Mouse (Mus musculus): ENCODE results near the gene Ntn3. TPM values are rescaled to one million over a fixed set of nuclear protein-coding genes. Genes with fewer than 3 reads are reported as not detected.

Ntn3 gene
- 1 to 10 TPM; 4.7 to 4.9 TPM for total RNA-seq (2021)
- long read RNA-seq, experiment 1, full-length matches to known transcripts = 7 of 8 reads
- long read RNA-seq, experiment 1, partial matches to known transcripts = 0 of 8 reads
- long read RNA-seq, experiment 1, other reads (novel, unspliced or antisense) = 1 of 8 reads
- long read RNA-seq, experiment 2, full-length matches to known transcripts = 6 of 7 reads
- long read RNA-seq, experiment 2, partial matches to known transcripts = 0 of 7 reads
- long read RNA-seq, experiment 2, other reads (novel, unspliced or antisense) = 1 of 7 reads

DNA sequence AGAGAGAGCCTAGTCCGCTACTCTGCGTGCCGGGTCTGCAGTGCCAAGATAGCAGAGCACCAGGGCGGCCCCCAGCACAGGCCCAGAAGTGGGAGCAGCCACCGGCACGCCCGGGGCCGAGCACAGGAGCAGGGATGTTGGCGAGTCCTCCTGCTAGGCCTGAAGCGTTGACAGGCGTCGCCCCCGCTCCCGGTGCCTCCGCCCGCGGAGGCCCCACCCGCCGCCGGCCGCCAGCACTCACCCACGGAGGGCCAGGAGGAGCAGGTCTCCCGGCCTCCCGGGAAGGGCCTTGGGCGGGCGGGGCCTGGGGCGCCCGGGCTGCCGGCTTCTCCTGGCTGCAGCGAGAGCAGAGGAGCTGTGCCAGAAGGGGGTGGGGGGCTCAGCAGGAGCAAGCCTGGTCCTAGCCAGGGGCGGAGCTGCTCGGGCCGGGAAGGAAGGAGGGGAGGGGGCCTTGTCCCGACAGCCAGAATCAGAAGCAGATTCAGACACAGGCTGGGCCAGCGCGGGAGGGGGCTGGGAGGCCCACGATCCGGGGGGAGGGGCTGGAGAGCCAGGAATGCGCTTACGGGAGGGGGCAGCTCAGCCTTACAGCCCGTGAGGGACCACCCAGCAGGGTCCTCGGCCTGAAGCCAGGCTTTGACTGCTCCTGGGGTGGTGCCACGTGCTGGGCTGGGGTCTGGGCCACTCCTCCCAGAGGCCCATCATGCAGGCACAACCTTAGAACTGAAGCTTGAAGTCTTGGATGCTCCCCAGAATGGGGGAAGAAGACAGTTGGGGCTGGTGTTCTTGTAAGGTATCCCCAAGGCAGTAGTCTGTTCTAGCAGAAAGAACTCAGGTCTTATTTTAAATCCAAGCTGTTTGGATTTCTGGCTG lies at the start of gene Ntn3:
Gene Ntn3, minus strand, starts transcription at position 489 of the 873 bp plus-strand sequence.
- peak; percentile 44 to 58 for DNase-seq (ENCODE audit: low spot score in 2 of 2)

DNA sequence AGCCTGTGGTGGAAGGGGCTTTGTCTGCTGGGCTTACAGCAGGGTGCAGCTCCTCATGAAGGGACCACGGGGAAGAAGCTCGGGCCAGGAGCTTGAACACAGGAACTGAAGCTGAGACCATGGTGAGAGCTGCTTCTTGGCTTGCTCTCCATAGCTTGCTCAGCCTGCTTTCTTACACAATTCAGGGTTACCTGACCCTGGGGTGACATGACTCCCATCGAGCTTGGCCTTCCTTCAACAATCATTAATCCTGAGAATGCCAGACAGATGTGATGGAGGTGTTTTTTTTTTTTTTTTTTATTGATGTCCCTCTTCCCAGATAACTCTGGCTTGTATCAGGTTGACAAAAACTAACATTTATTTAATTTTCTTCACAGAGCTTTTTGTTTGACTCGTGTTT lies 49.6 kb upstream of the Ntn3 start:
- no peak for DNase-seq (ENCODE audit: low spot score in 2 of 2)

DNA sequence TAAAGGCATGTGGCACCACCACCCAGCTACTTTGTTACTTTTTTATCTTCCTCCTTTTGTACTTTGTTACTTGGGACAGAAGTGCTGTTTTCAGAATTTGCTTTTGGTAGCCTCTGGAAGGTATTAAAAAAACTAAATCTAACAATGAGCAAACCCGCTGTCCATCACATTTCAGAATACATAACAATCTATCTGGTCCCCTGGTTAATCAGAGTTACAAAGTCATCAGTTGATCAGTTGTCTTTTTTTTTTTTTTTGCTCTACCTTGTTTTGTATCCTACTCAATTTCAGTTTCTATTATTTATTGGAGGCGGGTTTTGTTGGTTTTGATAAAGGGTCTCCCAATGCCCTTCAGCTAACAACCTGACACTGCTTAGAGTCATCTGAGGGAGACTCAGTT lies 43.0 kb upstream of the Ntn3 start:
- DNase-seq (ENCODE audit: low spot score in 2 of 2) = no peak

DNA sequence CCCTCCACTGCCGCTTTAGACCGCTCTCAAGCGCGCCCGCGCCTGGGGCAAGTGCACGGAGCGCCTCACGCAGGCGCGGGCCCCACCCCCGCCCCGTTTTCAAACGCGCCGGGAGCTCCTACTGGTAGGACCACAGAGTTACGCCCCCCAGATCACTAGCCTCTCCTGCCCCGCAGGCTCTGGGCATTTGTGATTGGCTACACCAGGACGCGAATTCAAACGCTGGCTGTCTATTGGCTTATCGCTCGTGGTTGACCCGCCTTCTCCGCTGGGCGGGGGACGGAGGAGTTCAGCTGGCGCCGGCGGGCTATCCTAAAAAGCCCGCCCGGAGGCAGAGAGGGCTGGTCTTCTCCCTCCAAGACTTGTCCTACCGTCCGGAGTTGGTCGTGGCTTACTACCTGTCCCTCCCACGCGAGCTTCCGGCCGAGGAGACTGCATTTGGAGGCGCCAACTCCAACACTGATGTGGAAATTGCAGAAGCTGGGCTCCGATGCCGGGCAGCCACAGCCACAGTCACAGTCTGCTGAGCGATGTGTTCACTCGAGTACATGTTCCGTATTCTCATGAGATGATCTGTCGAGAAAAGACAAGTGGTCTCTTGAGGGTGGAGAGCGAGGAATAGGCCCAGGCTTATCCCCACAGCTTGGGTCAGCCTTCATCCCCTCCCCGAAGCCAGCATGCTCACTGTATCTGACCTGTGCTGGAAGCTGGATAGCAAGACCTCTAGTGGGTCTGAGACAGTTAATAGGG lies 42.2 kb upstream of the Ntn3 start, which contains the start of gene Ccnf:
Gene Ccnf, minus strand, starts transcription at position 165 of the 750 bp plus-strand sequence.
- DNase-seq (ENCODE audit: low spot score in 2 of 2) = peak; percentile 85 to 94

DNA sequence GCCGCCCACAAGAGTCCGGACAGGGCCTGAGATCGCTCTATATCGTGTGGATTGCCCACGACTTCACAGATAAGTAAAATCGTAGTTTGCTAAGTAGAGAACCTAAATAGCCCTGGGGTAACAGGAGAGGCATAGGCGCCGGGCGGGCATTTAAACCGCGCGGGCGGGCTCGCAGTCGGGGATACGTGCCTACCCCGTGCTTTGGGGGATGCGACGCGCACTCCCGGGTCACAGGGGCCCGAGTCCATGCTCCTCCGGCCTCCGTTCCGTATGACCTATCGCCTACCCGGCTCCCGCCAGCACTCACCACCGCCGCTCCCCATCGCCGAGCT lies 41.6 kb upstream of the Ntn3 start:
- no peak for DNase-seq (ENCODE audit: low spot score in 2 of 2)

DNA sequence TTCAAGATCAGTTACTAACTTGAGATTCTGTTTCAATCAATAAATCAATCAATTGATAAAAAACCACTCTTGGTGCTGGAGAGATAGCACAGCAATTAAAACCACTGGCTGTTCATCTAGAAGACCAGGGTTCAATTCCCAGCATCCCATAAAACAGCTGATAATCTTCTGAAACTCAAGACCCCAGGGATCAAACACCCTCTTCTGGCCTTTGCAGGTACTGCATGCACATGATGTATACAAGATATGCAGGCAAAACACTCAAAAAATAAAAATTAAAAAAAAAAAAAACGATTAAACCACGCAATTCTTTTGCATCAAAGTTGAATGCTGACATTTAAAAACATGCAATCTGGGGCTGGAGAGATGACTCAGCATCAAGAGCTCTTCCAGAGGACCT lies 39.3 kb upstream of the Ntn3 start:
- DNase-seq (ENCODE audit: low spot score in 2 of 2) = no peak

DNA sequence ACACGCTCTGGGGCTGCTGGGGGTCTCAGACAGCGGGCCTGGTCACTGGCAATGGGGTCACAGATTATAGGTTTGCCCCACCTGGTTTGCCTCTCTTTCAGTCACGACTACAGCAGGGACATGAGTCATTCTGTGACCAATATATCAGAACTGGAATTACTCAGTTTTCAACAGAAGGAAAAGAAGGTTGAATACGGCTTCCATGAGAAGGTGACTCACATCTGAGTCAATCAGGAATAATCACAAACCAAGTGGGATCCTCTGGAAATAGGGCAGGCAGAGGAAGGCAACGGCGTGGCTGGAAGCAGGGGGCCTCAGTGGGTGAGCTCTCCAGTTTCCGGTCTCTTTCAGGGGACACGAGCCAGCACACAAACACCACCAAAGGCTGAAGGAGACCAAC lies 34.7 kb upstream of the Ntn3 start:
- DNase-seq (ENCODE audit: low spot score in 2 of 2) = no peak

DNA sequence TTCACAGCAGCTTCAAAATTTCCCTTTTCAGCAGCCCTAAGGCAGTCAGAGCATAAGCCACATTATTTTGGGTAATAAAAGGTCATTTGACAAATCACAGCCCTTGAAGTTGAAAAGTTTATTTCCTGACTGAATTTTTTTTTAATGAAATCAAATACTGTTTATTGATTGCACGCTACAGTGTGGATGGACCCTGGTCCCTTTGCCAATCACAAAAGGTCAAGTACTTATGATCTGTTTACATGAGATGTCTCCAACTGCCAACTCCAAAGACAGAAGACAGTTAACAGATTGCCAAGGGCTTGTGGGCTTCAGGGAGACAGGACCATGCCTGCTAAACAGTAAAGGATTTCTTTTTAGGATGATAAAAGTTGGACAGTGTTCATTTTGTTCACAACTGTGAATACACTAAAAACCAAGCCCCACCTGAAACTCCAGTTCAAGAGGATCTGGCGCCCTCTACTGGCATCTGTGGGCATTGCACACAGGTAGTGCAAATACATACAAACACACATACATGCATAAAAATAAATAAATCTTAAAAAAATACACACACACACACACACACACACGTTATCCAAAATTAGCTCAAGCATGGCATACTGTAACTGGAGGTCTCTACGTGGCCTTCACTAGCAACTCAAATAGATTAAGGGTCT lies 34.1 kb upstream of the Ntn3 start:
- no peak for DNase-seq (ENCODE audit: low spot score in 2 of 2)

DNA sequence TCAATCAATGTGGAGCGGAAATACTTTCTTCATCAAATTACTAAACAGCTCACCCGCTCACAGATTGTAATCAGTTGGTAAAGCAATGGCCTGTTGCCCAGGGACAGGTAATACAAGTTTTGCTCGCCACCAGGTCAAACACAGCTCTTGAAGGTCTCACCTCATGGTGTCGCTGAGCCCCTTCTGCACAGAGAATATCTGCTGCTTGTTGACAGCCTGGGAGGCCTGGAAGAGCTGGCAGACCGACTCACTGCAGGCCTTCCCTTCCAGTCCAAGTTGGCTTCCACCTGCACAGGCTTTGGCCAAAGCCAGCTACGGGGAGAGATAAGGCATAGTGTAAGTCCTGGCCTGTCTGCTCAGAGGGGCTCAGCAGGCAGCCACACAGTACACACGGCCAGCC lies 27.6 kb upstream of the Ntn3 start:
- no peak for DNase-seq (ENCODE audit: low spot score in 2 of 2)

DNA sequence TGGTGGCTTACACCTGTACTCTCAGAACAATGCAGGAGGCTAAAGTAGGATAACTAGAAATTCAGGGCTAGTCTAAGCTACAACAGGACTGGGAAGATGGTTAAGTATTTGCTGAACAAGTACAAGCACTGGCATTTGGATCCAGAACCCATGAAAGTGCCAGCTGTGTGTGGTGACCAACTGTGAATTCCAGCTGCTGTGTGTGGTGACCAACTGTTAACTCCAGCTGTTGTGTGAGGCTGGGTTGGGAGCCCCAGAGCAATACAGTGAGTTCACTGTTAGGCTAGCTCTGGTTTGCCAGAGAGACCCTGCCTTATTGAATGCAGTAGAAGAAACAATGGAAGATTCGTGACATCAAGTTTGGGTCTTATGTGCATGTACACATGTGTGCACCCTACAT lies 27.1 kb upstream of the Ntn3 start:
- DNase-seq (ENCODE audit: low spot score in 2 of 2) = no peak

DNA sequence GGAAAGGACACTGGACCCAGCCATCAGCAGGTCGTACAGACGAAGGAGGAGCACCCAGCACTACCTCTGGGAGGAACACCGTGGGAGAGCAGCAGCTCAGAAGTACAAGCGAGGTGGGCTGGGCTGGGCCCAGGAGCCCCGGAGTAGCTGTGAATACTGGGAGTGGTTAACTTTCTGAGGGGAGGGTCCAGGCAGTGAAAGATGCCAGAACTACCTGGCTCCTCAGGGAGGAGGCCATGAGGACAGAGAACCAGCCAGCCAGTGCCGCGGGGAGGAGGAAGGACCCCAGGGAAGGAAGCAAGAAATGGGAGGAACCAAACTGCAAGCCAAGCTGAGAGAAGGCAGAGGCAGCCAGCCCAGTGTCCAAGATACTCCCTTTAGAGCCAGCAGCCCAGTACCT lies 18.6 kb upstream of the Ntn3 start:
- no peak for DNase-seq (ENCODE audit: low spot score in 2 of 2)

DNA sequence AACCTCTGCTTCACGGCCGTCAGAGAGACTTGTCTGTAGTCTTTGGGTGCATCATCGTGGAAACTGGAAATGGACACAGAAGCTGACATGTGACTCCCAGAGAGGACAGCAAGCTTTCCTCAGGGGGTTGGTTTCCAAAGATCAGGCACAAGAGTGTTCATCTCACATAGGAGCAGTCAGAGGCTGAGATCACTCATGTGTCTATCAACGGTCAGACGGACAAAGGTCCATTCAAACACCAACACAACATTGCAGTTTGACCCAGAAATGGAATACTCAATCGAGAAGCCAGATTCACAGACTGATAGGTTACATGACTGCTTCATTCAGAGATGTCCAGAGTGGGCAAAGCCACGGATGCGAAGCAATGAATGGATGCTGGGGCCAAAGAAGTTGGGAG lies 17.4 kb upstream of the Ntn3 start:
- DNase-seq (ENCODE audit: low spot score in 2 of 2) = no peak

DNA sequence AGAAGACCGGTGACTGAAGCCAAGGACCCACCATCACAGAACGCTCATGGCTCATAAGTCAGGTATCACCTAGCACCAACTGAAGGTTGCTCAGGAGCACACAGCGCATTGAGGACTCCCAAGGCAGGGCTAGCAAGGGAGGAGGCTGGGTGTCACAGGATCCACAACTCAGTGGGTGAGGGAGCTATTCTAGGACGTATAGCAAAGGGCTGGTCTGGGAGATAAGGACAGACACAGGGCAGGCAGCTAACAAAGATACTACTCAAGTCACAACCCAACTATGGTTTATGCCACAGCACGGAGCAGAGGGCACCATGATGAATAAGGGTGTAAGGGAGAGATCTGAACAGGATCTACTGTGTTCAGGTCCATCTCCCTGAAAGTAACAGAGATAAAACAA lies 16.5 kb upstream of the Ntn3 start:
- DNase-seq (ENCODE audit: low spot score in 2 of 2) = no peak

DNA sequence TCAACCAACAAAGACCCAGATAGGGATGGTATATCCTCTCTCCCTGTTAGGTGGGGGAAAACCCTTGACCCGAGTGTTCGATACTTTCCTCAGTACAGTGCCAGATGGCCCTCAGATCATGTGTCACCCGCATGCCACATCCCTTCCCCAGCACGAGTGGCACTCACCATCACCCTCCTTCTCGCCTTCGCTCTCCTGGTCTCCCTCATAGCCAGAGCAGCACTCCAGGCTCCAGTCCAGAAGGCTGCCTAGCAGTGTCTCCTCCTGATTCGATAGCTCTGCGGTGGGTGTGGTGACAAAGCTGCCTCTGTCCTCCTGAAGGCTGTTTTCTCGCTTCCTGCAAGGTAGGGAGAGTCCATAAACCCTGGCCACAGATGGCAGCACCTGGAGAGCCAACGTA lies 15.4 kb upstream of the Ntn3 start:
- no peak for DNase-seq (ENCODE audit: low spot score in 2 of 2)

DNA sequence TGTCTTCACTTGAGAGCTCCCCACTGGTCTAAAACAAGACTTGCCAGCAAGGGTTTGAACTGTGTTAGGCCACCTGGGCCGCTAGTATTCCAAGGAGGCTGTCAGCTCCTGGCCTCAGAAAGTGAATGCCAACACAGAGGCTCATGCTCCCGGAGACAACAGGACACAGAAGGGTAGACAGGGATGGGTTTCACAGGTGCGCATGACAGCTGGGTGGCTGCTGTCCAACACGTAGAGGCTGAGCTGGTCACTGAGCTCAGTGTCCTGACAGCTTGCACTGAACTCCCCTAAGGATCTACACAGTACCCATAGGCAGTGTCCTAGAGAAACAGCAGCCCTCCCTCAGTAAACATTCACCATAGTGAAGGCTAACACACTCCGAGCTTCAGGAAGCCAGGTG lies 14.2 kb upstream of the Ntn3 start:
- no peak for DNase-seq (ENCODE audit: low spot score in 2 of 2)

DNA sequence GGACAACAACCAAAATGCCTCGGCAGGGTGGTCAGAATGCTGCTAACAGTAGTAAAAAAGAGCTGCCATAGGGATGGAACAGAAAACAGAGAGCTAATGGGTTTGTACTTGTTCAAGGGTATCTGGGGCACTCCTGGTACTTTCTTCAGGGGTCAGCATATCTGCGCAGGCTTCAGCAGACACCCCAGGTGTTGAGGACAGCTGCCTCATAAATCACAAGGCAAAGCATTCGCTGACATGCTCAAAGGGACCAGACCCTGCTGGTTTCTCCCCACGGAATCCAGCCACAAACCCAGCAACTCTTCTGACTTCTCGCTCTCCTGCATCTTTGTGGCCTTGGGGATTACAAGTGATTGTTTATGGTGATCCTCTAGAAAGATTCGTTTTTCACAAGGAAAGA lies 13.3 kb upstream of the Ntn3 start:
- DNase-seq (ENCODE audit: low spot score in 2 of 2) = no peak

DNA sequence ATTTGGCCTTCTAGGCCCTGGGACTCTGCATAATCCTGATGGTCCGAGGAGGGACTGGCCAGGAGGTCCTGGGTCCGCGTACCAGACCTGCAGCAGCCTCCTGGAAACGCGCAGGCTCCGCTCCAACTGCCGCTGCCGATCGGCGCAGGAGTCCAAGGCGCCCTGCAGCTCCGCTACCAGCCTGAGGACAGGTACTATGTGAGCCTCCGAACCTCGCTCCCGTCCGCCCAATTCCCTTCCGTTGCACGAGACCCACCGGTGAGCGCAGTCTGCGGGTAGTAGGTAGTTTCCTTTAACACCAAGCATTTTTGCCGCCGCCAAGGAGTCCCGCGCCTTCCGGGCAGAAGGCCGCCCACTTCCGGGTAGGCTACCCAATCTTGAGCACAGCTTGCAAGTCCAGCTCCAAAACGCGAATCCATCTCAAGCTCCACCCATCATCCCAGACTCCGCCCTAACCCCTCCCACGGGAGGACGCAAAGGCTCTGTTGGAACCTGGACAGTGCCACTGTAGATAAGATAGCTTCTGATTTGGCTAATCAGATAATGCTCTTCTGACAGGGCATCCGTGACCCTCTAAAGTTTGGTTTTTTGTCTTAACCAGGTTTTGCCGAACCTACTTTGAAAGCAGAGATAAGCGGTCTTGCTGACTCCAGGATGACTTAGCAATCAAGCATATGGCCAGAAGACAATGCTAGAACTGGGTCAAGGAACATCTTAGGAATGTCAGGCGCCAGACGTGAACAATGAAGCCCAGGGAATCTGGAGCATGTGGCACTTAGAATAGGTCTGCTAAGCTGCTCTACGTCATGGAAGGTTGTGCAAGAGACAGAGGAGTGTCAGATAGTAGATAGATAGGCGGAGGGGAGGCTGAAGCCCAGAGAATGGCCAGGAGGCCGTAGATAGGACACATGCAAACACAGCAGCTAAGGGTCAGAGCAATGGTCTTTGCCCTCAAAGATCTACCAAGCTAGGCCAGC lies 11.4 kb upstream of the Ntn3 start, which contains the start of gene Tedc2:
Gene Tedc2, minus strand, starts transcription at position 417 of the 977 bp plus-strand sequence.
- DNase-seq (ENCODE audit: low spot score in 2 of 2) = peak; percentile 72 to 89

DNA sequence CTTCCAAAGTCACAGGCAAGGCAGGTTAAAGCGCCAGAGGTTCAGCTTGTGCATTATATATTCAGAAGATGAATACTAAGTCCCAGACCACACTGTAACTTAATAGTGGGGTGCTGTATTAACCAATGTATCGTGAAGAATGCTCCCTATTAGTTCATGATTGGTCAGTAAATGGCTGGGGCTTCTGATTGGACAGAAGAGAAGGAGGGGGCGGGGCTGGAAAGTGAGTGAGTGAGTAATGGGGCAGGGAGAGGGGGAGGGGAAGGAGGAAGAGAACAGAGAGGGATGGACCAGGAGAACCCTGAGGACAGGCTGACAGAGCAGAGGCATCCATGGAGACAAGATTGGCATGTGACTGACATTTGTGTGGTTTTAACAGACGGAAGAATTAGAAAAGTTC lies 7.5 kb upstream of the Ntn3 start:
- no peak for DNase-seq (ENCODE audit: low spot score in 2 of 2)

DNA sequence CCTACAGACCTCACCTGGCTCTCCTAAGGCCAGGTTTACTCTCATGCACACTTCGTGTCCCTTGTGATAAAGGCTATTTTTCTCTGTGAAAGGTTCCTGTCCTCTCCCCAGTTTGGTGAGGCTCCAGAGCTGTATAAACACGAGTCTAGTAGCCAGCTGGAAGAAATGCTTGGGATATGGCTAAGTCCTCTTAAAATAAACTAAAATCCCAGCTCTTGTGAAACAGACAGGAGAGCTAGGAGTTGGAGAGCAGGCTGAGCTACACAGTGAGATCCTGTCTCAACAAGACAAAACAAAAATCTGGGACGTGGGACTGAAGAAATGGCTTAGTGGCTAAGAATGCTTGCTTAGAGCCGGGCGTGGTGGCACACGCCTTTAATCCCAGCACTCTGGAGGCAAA lies 3.9 kb upstream of the Ntn3 start:
- no peak for DNase-seq (ENCODE audit: low spot score in 2 of 2)

DNA sequence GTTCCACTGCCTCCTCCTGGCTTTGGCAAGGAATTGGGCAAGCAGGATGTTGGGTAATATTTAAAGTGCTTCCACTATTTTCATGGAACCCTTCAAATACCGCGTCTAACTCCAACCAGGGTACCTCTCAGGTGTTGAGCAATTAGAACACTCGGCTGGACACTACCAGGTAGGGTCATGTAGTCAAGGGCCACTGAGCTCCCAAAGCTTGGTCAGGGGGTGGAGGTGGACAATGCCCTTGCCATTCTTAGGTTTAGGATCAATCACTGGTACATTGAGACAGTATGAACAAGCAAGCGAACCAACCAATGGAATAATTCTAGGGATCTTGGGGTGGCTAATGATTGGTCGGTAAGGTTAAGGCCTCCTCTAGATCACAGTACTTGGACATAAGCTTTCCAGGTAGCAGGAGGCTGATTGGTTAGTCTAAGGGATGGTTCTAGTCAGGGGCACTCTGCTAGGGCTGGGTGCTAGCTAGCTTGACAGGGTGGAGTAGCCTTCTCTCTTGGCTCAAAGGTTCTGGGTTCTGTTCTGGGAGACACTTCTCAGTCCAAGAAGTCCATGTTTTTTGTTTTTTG lies 3.2 kb upstream of the Ntn3 start:
- DNase-seq (ENCODE audit: low spot score in 2 of 2) = no peak

Data from gastrocnemius, postnatal 4 days (tissue).